Mouse (Mus musculus) T-cell, adult 2 months (primary cell): ENCODE data around the gene Il11ra1.
"Not testable (repeated sequence)": the region's sequence is repeated elsewhere in the genome, so short reads cannot be mapped to it uniquely, and the experiment has no call there.

ENCODE experiments used
- DNase-seq: peaks from one replicate; pipeline ENCODE4 v3.0.0; 2022; ENCODE audit warnings: low spot score

Il11ra1 gene

DNA sequence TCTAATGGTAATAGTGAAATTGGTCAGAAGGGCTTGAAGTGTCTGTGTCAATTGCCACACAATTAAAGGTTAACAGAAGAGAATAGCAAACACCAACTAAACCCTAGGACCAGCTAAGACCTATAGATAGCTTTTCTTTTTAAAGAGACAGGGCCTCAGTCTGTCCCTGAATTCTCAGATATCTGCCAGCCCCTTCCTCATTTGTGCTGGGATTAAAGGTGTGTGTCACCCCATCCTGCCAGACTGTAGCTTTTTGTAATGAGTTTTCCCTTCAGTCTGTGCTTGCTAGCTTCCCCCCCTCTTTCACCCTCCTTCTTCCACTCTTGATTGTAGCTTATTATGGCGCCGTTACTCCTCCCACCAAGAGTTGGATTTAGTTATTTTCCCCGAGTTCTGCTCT is 83.4 kb downstream of the Il11ra1 start:
- not testable (repeated sequence) for DNase-seq
